Mouse (Mus musculus): ENCODE measurements around the gene Gm45623.

Gm45623 gene

GRCm38 (mm10) chr13:56753192-56753951 lies at the start of gene Gm45623:
TSS of gene Gm45623 (minus strand) at chr13:56753827.
- DNase-seq (ENCODE audit: extremely low spot score, low read depth, low spot score): no peak

DNA sequence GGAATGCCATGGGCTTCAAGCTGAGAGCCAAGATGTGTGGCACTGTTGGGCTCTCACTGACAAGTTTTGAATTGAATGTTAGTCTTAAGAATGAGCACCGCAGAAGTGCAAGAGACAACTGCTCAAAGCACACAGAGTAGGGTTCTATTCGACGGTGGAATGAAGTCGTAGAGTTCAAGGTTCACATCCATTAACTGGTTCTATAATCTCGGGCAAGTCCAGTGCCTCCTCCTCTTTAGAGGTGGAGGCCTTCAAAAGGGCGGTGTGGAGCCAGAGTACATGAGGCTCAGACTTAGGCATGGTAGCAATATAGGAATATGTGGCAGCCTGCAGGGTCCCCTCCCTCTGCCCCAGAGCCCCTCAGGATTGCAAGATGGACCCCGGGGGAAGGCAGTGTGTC lies 43.8 kb upstream of the Gm45623 start:
- no peak for DNase-seq (ENCODE audit: extremely low spot score, low read depth, low spot score)

DNA sequence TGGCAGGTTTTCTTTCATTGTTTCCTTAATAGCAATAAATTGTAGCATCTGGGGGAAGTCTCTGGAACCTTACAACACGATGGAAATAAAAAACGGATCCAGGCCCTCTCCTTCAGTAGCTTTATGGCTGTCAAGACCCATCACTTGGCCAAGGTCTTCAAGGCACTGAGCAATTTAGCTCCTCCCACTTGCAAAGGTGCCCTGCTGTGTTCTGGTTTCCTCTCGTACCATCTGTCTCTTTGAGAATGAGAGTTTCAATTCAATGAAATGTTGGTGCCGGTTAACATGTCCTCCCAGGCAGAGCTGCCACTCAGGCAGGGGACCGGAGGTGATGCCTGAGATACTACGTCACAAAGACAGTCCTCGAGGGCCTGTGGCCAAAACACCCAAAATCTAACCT lies 41.9 kb upstream of the Gm45623 start:
- no peak for DNase-seq (ENCODE audit: extremely low spot score, low read depth, low spot score)

DNA sequence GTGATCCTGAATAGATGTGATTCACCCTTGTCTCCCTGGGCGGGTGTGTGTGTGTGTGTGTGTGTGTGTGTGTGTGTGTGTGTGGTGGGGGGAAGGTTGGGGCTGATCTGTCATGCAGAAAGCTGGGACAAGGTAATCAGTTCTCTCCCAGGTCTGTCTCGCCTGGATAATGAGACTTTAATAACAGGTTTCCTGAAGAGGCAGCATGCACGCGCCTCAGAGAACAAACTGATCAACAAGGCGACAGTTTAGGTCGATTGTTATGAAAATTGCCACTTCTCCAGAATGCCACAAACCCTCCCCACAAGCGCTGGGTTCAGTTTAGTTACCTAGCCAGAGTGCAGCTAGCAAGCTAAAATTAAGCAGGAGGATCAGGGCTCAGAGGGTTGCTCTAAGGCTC lies 40.8 kb upstream of the Gm45623 start:
- no peak for DNase-seq (ENCODE audit: extremely low spot score, low read depth, low spot score)

- no peak for DNase-seq (ENCODE audit: extremely low spot score, low read depth, low spot score)
Measured at GRCm38 (mm10) chr13:56792844-56793243, 39.2 kb upstream of the Gm45623 start.

DNA sequence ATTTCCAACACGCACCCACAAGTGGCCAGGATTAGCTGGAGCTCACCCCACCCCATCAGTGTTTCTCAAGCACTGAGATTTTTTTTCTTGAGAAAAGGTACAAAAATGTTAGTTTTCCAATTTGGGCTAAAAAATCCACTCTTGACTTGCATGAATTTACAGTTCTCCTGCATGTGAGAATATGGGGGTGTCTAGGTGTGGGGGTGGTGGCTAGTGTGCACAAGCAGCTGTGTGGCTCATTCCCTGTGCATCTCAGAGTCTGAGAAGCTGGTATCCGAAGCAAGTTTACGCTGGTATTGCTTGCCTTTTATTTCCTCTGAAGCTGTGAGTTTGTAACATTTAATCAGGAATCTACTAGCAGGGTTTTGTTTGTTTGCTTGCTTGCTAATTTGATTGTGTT lies 37.1 kb upstream of the Gm45623 start:
- no peak for DNase-seq (ENCODE audit: extremely low spot score, low read depth, low spot score)

DNA sequence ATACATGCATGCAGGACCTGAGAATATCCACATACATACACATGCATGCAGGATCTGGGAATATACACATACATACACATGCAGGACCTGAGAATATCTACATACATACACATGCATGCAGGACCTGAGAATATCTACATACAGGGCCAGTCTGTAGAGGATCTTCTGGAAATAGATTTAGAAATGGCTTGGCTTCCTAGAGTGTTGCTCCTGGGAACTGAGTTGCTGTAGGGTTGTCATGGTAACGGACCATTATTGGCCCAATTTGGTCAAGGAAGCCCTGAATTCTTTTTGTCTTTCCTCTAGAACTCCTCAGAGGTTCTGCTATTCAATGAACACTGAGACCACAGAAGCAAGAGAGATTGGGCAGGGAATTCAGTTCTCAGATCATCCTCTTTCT lies 29.0 kb upstream of the Gm45623 start:
- DNase-seq (ENCODE audit: extremely low spot score, low read depth, low spot score): no peak

DNA sequence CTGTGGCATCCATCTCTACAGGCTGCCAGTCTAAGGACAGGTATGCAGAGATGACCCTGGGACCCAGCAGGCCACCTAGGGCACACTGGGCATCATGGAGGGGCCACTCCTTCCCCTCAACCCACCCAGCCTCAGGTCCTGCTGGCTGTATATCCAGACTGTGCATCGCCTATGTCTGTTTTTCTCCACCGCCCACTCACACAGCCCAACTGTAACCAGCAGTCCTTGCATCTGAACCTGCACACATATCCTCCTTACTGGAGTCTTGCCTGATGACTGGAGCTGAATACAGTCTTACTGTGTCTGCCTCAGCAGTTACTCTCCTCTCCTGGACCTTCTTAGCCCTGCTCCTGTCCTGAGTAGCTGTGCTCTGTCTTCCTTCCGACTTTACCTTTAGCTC lies 28.1 kb upstream of the Gm45623 start:
- no peak for DNase-seq (ENCODE audit: extremely low spot score, low read depth, low spot score)

GRCm38 (mm10) chr13:56780746-56781469 lies 27.3 kb upstream of the Gm45623 start:
- DNase-seq (ENCODE audit: extremely low spot score, low read depth, low spot score): no peak

DNA sequence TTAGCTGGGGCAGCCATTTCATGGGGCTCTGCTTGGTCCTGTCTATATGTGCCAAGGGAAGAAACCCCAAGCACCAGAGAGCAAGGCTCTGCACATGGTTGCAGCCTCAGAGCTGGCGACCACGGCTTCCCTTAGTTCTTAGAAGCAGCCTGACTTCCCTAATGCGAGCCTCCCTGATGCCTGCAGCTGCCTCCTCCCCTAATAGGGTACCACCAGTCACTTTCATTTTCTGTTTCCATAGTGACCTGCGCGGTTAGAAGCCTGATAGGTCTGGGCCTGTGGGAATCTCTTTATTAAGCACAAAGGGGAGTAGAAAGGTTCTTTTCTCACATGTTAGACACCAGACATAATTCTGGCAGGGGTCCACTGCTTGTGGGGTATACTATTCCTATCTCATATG lies 20.7 kb upstream of the Gm45623 start:
- DNase-seq (ENCODE audit: extremely low spot score, low read depth, low spot score): no peak

DNA sequence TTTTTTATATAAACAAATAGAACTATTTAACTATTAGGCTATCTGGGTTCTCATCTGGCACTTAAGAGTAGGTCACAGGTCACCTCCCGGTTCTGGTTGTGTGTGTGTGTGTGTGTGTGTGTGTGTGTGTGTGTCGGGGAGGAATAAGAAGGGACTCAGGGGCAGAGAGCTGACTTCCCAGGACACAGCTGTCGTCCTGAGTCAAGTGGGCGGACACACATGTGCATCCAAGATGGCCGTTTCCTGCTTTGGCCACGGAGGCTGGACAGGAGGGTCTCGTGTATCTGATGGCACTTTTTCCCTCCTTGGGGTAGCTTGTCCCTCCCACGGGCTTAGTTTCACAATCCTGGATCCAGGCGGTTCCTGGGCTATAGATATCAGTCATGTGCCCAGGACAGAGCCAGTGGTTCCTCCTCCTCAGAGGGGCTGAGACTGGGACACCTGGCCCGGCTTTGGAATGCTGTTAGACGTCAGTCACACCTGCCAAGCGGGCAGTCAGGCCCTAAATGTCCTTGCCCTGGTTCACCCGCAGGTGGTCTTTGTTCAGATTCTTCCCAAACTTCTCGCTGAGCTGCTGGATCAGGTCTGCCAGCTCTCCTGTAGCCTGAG lies 19.7 kb upstream of the Gm45623 start:
- DNase-seq (ENCODE audit: extremely low spot score, low read depth, low spot score): no peak

DNA sequence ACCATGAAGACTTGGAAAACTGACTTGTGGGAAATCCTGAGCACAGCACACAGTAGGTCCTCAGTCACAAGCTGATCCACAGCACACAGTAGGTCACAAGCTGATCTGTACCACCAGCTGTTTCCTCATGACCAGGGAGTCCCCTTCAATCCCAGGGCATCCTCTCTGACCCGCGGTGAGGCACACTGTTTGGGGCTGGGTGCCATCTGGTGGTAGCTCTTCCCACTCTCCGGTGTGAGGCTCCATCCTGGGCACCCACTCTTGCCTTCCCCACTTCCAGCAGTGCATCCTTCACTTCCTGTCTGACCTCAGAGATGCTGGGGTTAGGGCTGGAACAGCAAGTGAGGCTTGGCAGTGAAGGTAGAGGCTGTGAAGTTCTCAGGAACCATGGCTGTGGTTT lies 19.0 kb upstream of the Gm45623 start:
- no peak for DNase-seq (ENCODE audit: extremely low spot score, low read depth, low spot score)

DNA sequence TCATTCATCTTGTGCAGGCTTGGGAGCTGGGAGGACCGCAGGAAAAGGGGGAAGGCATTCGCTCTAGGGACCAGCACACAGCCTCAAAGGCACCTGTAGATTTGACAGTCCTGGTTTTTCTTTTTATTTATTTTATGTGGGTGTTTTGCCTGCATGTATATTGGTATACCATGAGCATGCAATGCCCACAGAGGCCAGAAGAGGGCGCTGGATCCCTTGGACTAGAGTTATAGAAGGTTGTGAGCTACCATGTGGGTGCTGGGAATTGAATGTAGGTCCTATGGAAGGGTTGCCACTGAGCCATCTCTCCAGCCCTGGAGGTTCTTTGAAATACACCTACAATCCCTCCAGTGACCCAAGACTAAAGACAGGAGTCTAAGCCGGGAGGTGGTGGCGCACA lies 17.2 kb upstream of the Gm45623 start:
- DNase-seq (ENCODE audit: extremely low spot score, low read depth, low spot score): no peak

- no peak for DNase-seq (ENCODE audit: extremely low spot score, low read depth, low spot score)
Measured at GRCm38 (mm10) chr13:56770136-56770578, 16.5 kb upstream of the Gm45623 start.

DNA sequence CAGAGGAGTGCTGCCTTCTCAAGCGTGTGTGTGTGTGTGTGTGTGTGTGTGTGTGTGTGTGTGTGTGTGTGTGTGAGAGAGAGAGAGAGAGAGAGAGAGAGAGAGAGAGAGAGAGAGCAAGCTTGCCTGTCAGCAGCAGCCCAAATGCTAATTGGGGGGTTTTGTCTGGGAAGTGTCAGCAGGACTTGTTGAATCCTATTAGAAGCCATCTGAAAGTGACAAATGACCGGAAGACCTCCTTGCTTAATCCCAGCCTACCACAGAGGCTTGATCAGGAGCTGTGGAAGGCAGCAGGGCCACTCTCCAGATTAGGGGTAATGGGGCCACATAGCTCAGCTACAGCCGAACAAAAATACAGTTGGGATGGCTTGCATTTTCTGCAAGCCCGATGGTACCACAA lies 15.8 kb upstream of the Gm45623 start:
- no peak for DNase-seq (ENCODE audit: extremely low spot score, low read depth, low spot score)

DNA sequence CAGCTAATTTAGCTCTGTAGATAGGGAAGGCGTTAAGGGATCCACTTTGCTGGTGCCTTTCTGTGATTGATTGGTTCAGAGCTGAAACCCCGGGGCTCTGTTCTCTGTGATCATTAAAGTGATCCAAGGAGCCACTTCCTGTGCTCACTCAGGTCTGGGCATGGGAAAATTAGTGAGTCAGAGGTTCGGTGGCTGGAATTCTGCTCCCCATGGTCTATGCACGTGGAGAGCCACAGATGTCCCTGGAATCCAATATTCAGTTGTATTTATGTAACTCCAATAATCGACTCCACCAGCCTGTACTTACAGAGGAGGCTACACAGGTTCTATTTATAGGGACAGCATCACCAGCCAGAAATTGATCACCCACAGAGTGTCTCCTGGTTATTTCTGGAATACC lies 12.6 kb upstream of the Gm45623 start:
- DNase-seq (ENCODE audit: extremely low spot score, low read depth, low spot score): no peak

- no peak for DNase-seq (ENCODE audit: extremely low spot score, low read depth, low spot score)
Measured at GRCm38 (mm10) chr13:56765284-56766032, 11.8 kb upstream of the Gm45623 start.

GRCm38 (mm10) chr13:56762446-56763229 lies 9.0 kb upstream of the Gm45623 start:
- DNase-seq (ENCODE audit: extremely low spot score, low read depth, low spot score): no peak

GRCm38 (mm10) chr13:56758492-56758891 lies 4.9 kb upstream of the Gm45623 start:
- peak; percentile 37 for DNase-seq (ENCODE audit: extremely low spot score, low read depth, low spot score)

DNA sequence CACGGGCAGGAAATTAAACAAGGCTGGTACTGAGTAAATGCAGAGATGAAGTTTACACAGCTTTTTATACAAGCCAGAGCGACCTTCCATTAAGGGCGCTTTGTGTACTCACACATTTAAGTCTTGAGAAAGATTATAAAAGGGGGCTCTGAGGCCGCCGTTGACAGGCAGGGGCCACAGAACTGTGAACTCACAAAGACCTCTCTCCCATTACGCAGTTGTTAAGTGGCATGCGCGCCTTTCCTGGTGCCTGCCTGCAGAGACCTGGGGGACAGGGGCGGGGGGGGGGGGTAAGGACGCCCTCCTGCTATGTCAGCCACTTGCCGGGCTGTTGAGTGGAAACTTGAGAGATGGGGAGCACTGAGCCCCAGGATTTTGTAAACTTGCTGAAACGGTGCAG lies 3.6 kb upstream of the Gm45623 start:
- no peak for DNase-seq (ENCODE audit: extremely low spot score, low read depth, low spot score)

GRCm38 (mm10) chr13:56755871-56756270 lies 2.2 kb upstream of the Gm45623 start:
- DNase-seq (ENCODE audit: extremely low spot score, low read depth, low spot score): no peak
